In the genomic region with DNA sequence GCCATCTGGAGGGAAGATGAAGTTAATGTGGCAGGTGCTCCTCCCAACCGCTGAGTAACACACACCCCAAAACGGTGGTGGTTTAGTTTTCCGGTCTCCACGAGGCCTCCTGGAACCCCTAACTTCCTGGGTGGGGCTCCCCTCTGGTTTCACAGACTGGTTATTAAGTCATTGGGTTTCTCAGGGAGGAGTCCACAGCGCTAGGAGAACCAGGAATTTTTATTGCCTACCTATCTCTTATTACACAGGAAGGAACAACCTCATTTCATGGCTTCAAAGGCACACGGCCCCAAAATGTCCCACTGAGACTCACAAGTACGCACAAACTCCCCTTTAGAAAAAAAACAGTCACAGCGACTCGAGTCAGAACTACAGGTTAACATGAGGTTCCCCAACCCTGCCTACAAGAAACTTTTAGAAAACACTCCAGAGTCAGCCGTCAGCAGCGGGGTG, we compare ENCODE assay signal across 10 mouse cellular contexts. TPM values are rescaled to one million over a fixed set of nuclear protein-coding genes. Genes with fewer than 3 reads are reported as not detected.
DNase-seq lines count a peak whose midpoint lies in the region; ATAC-seq and TF ChIP-seq lines count a peak whose summit lies in the region.
"Had no signal": no experiment of that assay in that cellular context is flagged by ENCODE, and none has a peak within 500 bp of the region (broad histone marks: within the 10 kb centered on the region; RNA-seq: fewer than 3 reads in every experiment).

No protein-coding gene starts in this region.

- peak; percentile 17 for DNase-seq in kidney, adult 18-20 months
- DNase-seq in kidney, adult 9 months: no peak
- DNase-seq in left cerebral cortex, postnatal 14 days (ENCODE audit: low spot score in 2 of 2): no peak
- DNase-seq in ovary, postnatal 14 days (ENCODE audit: low spot score): no peak
- DNase-seq in frontal cortex, postnatal 36 days (ENCODE audit: low spot score in 2 of 2): no peak
- DNase-seq: midbrain, embryonic 14.5 days had no signal

- intact Hi-C loops in left cerebral cortex, postnatal 14 days (cut with DNase I): no loop called here

- peaks cover 100% of the 10 kb centered on the region for H3K9me3 ChIP-seq in E14TG2a.4 (ENCODE audit: low read length)
- H3K9me3 ChIP-seq: stomach, embryonic 15.5 days had no signal

- H3K4me3 ChIP-seq in E14TG2a.4 (replicated peaks; ENCODE audit: low read length): peak overlapping the region; percentile 26; the same call in 1 of the 2 replicates
- H3K4me3 ChIP-seq: stomach, embryonic 15.5 days had no signal

- peaks cover 100% of the 10 kb centered on the region for H3K36me3 ChIP-seq in E14TG2a.4 (ENCODE audit: insufficient read depth, low read length)

- no peaks in the 10 kb centered on the region for H3K4me1 ChIP-seq in E14TG2a.4 (replicated peaks; ENCODE audit: low read depth, low read length)

- TF ChIP-seq CTCF in E14TG2a.4 (conservative IDR thresholded peaks at IDR 0.05; ENCODE audit: low read length): no peak

- peak; percentile 41 for ATAC-seq in granulocyte monocyte progenitor cell, adult 5-6 weeks (replicated peaks; ENCODE audit: poor library complexity, severe bottlenecking)
- ATAC-seq in megakaryocyte-erythroid progenitor cell, adult 5-6 weeks (replicated peaks; ENCODE audit: low FRiP score, low TSS enrichment, poor library complexity, severe bottlenecking): peak; percentile 28; the same call in 1 of the 2 replicates

- H3K27me3 ChIP-seq in E14TG2a.4 (ENCODE audit: insufficient read depth, low read length): no peaks in the 10 kb centered on the region
- H3K27me3 ChIP-seq: stomach, embryonic 15.5 days had no signal

RNA-seq across cellular contexts. Expression of a gene that starts 38.8 kb away (rescaled TPM):
- total RNA-seq in granulocyte monocyte progenitor cell, adult 5-6 weeks (2014; fragmentation: Nextera tagmentation): 44.2 and 55.0 TPM in 2 replicates
- 99.7 and 110 TPM in 2 replicates for total RNA-seq in granulocyte monocyte progenitor cell, adult 5-6 weeks (2017)
- 82.2 and 85.0 TPM in 2 replicates for total RNA-seq in megakaryocyte-erythroid progenitor cell, adult 5-6 weeks (2014; fragmentation: Nextera tagmentation)
- total RNA-seq in megakaryocyte-erythroid progenitor cell, adult 5-6 weeks (2017): 161 and 203 TPM in 2 replicates
- total RNA-seq in left cerebral cortex, postnatal 14 days (2021): 10 to 100 TPM; 43.6 to 47.9 TPM
